Mouse (Mus musculus) forebrain, embryonic 14.5 days (tissue): ENCODE measurements around the gene Lrrc28. TPM values are rescaled to one million over a fixed set of nuclear protein-coding genes. Genes with fewer than 3 reads are reported as not detected.

ENCODE experiments used
- ATAC-seq: fragments of 200-750 bp; cut with Nextera tagmentation; 2 replicates; pipeline ENCODE4 v1.8.0; 2017; ENCODE audit warnings: mild to moderate bottlenecking, moderate library complexity
- DNase-seq: peaks from one replicate; pipeline ENCODE4 v3.0.0-alpha.2; 2015; ENCODE audit warnings: low spot score
- H3K27ac ChIP-seq: fragments of 300-500 bp; sonication (generic); 2 replicates; pipeline ENCODE4 v1.5.1; 2014; ENCODE audit warnings: low read depth, mild to moderate bottlenecking, control low read depth, low read length, moderate library complexity
- H3K27me3 ChIP-seq: fragments of 300-500 bp; sonication (generic); replicated peaks from 2 replicates; pipeline ENCODE4 v1.6.1; 2014; ENCODE audit warnings: low read length, control low read depth, mixed read lengths; ENCODE audit not compliant: control insufficient read depth, insufficient read depth
- H3K36me3 ChIP-seq: fragments of 300-500 bp; sonication (generic); 2 replicates; pipeline ENCODE4 v1.6.1; 2014; ENCODE audit warnings: low read length, control low read depth; ENCODE audit not compliant: control insufficient read depth, insufficient read depth
- H3K4me1 ChIP-seq: fragments of 300-500 bp; sonication (generic); 2 replicates; pipeline ENCODE4 v1.6.1; 2014; ENCODE audit warnings: antibody characterized with exemption, low read length, control low read depth; ENCODE audit not compliant: control insufficient read depth, insufficient read depth
- H3K4me2 ChIP-seq: fragments of 300-500 bp; sonication (generic); 2 replicates; pipeline ENCODE4 v1.6.1; 2014; ENCODE audit warnings: mild to moderate bottlenecking, control low read depth, low read length
- H3K4me3 ChIP-seq: fragments of 300-500 bp; sonication (generic); 2 replicates; pipeline ENCODE4 v1.5.1; 2014; ENCODE audit warnings: low read depth, low read length, control low read depth
- H3K9ac ChIP-seq: fragments of 300-500 bp; sonication (generic); 2 replicates; pipeline ENCODE4 v1.6.1; 2014; ENCODE audit warnings: mild to moderate bottlenecking, low read length, control low read depth, moderate library complexity
- H3K9me3 ChIP-seq: fragments of 300-500 bp; sonication (generic); replicated peaks from 2 replicates; pipeline ENCODE4 v1.6.1; 2016; ENCODE audit warnings: low read length, control low read depth, mixed read lengths; ENCODE audit not compliant: control insufficient read depth
- WGBS: fragments of 180-500 bp; shearing (Covaris S2); extraction: QIAGEN DNeasy Blood & Tissue Kit; methylation state at CpG from one replicate; pipeline ENCODE4 v1.1.7; 2014; 5-methylcytosine and 5-hydroxymethylcytosine counted together
- polyA plus RNA-seq: library from polyadenylated mRNA; unstranded; fragments of >200 nt; fragmentation: Nextera tagmentation; extraction: Ambion mirVana; gene quantifications from 2 replicates; pipeline ENCODE4 v1.2.1, GENCODE M21; 2014

Gene Lrrc28
- polyA plus RNA-seq, 1 experiment from 2014 or later, result 40.5 TPM

- H3K36me3 ChIP-seq, result no peaks in the 10 kb centered on the region
- ATAC-seq, result 0 out of 2 replicates have a peak, but pooled peaks have one; percentile 26
These were observed 131.4 kb downstream of the Lrrc28 start for GRCm38 (mm10) chr7:67513656-67514055.

DNA sequence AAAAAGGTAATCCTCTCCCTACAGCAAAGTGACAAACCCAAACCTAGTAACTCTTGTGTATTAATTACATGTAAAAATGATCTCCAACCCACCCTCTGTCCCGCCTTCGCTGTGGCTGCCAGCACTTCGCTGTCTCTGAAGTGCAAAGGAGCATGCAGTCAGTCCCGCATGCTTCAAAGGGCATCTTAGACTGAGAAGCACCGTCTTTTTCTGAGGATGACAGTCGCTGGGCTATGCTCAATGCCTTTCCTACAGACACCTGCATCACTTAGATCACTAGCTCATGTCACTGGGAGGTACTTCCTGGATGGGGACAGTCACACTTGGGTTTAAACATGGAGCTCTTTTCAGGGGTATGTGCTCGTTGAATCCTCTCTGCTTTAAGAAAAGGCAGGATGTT lies 133.5 kb downstream of the Lrrc28 start:
- H3K4me3 ChIP-seq, result no peak overlapping the region
- H3K36me3 ChIP-seq, result no peaks in the 10 kb centered on the region
- no peaks in the 10 kb centered on the region for H3K4me1 ChIP-seq
- no peaks in the 10 kb centered on the region for H3K27me3 ChIP-seq
- no peak overlapping the region for H3K9ac ChIP-seq
- H3K4me2 ChIP-seq, result no peak overlapping the region
- H3K9me3 ChIP-seq, result no peaks in the 10 kb centered on the region
- no peak overlapping the region for H3K27ac ChIP-seq
- no peak for DNase-seq
- ATAC-seq, result no peak
- WGBS, result 81% methylated on average over 7 of the region's 7 CpGs

More at GRCm38 (mm10) chr7:67513656-67514055, 131.4 kb downstream of the Lrrc28 start:
- Histone ChIP-seq H3K9ac (no peak overlapping the region), H3K4me1 (no peaks in the 10 kb centered on the region), H3K4me3 (no peak overlapping the region), H3K4me2 (no peak overlapping the region), H3K27ac (no peak overlapping the region), H3K9me3 (no peaks in the 10 kb centered on the region), H3K27me3 (no peaks in the 10 kb centered on the region)
- 64% methylated on average over 4 of the region's 4 CpGs for WGBS
- DNase-seq, result peak; percentile 43

- H3K36me3 ChIP-seq, result no peaks in the 10 kb centered on the region
- no peaks in the 10 kb centered on the region for H3K27me3 ChIP-seq
- H3K4me2 ChIP-seq, result no peak overlapping the region
- 46% methylated on average over 7 of the region's 7 CpGs for WGBS
- DNase-seq (peak; percentile 39), ATAC-seq (0 out of 2 replicates have a peak, but pooled peaks have one; percentile 61)
- no peak overlapping the region for H3K27ac ChIP-seq
- H3K4me3 ChIP-seq, result no peak overlapping the region
- H3K9me3 ChIP-seq, result no peaks in the 10 kb centered on the region
- no peak overlapping the region for H3K9ac ChIP-seq
- H3K4me1 ChIP-seq, result no peaks in the 10 kb centered on the region
These were observed 141.6 kb downstream of the Lrrc28 start for GRCm38 (mm10) chr7:67503281-67504010.

- H3K4me1 ChIP-seq, result no peaks in the 10 kb centered on the region
These were observed 142.4 kb downstream of the Lrrc28 start for GRCm38 (mm10) chr7:67502631-67503030.

GRCm38 (mm10) chr7:67500878-67501277 lies 144.2 kb downstream of the Lrrc28 start:
- no peaks in the 10 kb centered on the region for H3K4me1 ChIP-seq
- no peaks in the 10 kb centered on the region for H3K27me3 ChIP-seq
- WGBS, result 87% methylated on average over 5 of the region's 5 CpGs
- DNase-seq (no peak), ATAC-seq (no peak)
- no peaks in the 10 kb centered on the region for H3K36me3 ChIP-seq
- no peak overlapping the region for H3K9ac ChIP-seq
- no peak overlapping the region for H3K4me3 ChIP-seq
- H3K4me2 ChIP-seq, result no peak overlapping the region
- H3K9me3 ChIP-seq, result no peaks in the 10 kb centered on the region
- no peak overlapping the region for H3K27ac ChIP-seq

More at GRCm38 (mm10) chr7:67502631-67503030, 142.4 kb downstream of the Lrrc28 start:
- H3K9me3 ChIP-seq, result no peaks in the 10 kb centered on the region
- H3K27me3 ChIP-seq, result no peaks in the 10 kb centered on the region
- no peak overlapping the region for H3K27ac ChIP-seq
- no peak for DNase-seq
- no peak for ATAC-seq
- WGBS, result 81% methylated on average over 4 of the region's 4 CpGs
- H3K36me3 ChIP-seq, result no peaks in the 10 kb centered on the region
- no peak overlapping the region for H3K4me3 ChIP-seq
- H3K9ac ChIP-seq, result no peak overlapping the region
- H3K4me2 ChIP-seq, result no peak overlapping the region

GRCm38 (mm10) chr7:67500076-67500828 lies 144.8 kb downstream of the Lrrc28 start:
- WGBS, result 79% methylated on average over 11 of the region's 11 CpGs
- no peak for DNase-seq
- no peak for ATAC-seq

DNA sequence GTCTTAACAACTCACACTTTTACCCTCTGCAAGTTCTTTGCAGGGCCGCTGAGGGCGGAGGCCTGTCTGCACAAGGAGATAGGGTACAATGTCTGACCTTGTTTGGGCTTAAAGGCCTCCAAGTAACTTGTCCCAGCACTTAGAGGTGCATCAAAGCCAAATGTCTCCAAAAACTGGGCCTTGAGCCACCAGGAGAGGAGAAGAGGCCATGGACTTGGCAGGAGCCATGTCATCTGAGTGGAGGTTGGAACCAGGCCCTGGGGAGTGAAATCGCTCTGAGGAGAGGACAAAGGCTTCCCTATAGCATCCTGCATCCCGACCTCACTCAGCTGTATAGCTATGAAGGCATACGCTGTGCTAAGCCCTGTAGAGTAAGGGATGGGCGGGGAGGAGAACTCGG lies 145.6 kb downstream of the Lrrc28 start:
- H3K4me1 ChIP-seq, result no peaks in the 10 kb centered on the region
- no peaks in the 10 kb centered on the region for H3K36me3 ChIP-seq
- H3K4me3 ChIP-seq, result no peak overlapping the region
- H3K27ac ChIP-seq, result no peak overlapping the region
- no peak overlapping the region for H3K9ac ChIP-seq
- H3K9me3 ChIP-seq, result no peaks in the 10 kb centered on the region
- ATAC-seq, result no peak
- no peak for DNase-seq
- H3K27me3 ChIP-seq, result no peaks in the 10 kb centered on the region
- no peak overlapping the region for H3K4me2 ChIP-seq
- WGBS, result 86% methylated on average over 7 of the region's 7 CpGs

More at GRCm38 (mm10) chr7:67500076-67500828, 144.8 kb downstream of the Lrrc28 start:
- Histone ChIP-seq H3K4me3 (no peak overlapping the region), H3K9ac (no peak overlapping the region), H3K27me3 (no peaks in the 10 kb centered on the region), H3K27ac (no peak overlapping the region), H3K36me3 (no peaks in the 10 kb centered on the region), H3K4me2 (no peak overlapping the region), H3K4me1 (no peaks in the 10 kb centered on the region), H3K9me3 (no peaks in the 10 kb centered on the region)

DNA sequence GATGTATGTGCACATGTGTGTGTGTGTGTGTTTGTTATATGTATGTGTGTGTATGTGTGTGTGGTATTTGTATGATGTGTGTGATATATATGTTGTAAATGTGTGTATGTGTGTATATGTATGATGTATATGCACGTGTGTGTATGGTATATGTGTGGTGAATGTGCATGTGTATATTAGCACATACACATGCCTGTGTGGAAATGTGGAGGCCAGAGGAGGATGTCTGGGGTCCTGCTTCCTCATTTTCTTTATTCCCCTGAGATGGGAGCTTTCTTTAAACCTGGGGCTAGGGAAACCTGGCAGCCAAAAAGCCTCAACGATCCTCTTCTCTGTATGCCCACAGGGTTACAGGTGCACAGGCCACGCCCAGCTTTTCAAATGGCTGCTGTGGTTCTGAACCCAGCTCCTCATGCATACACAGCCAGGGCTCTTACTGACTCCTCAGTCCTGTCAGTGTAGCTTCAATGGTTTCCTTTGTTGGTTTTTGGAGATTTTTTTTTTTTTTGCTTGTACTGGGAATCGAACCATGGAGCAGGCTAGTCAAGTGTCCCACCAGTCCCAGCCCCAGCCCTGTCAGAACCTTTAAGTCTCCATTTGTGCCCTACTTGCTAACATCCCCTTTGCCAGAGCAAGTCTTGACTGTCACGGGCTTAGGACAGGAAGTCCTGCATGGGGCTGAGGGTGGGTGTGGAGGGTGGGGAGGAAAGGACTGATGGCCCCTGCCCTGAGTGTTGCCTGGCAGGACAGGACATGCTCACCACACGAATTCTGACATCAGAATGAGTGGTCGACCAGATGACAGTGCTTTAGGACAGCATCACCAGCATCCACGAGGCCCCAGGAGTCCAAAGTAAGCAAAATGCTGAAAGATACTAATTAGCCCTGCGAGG lies 151.0 kb downstream of the Lrrc28 start:
- DNase-seq (no peak), ATAC-seq (no peak)
- Histone ChIP-seq H3K36me3 (no peaks in the 10 kb centered on the region), H3K4me3 (no peak overlapping the region), H3K9me3 (no peaks in the 10 kb centered on the region), H3K27me3 (no peaks in the 10 kb centered on the region), H3K4me2 (no peak overlapping the region), H3K4me1 (no peaks in the 10 kb centered on the region), H3K9ac (no peak overlapping the region), H3K27ac (no peak overlapping the region)
- 80% methylated on average over 9 of the region's 9 CpGs for WGBS
